Mouse (Mus musculus) ES-Bruce4 (cell line): ENCODE data around the gene Mad1l1. TPM values are rescaled to one million over a fixed set of nuclear protein-coding genes. Genes with fewer than 3 reads are reported as not detected.

ENCODE experiments used
- H3K27ac ChIP-seq: 2 replicates; pipeline ENCODE4 v1.5.1; 2012; ENCODE audit warnings: low read length, inconsistent platforms; ENCODE audit not compliant: insufficient read depth
- H3K27me3 ChIP-seq: 2 replicates; pipeline ENCODE4 v1.6.1; 2012; ENCODE audit warnings: mild to moderate bottlenecking, low read length, inconsistent platforms; ENCODE audit not compliant: control insufficient read depth, poor library complexity, insufficient read depth, severe bottlenecking
- H3K36me3 ChIP-seq: 2 replicates; pipeline ENCODE4 v1.6.1; 2012; ENCODE audit warnings: inconsistent platforms, mild to moderate bottlenecking, low read length, moderate library complexity; ENCODE audit not compliant: control insufficient read depth, poor library complexity, insufficient read depth, severe bottlenecking
- H3K4me1 ChIP-seq: one replicate; pipeline ENCODE4 v1.8.1; 2011; ENCODE audit warnings: low read length; ENCODE audit not compliant: control insufficient read depth, insufficient read depth
- H3K4me3 ChIP-seq: 2 replicates; pipeline ENCODE4 v1.5.1; 2011; ENCODE audit warnings: low read depth, mild to moderate bottlenecking, low read length
- H3K9ac ChIP-seq: 2 replicates; pipeline ENCODE4 v1.6.1; 2012; ENCODE audit warnings: low read depth, mild to moderate bottlenecking, inconsistent platforms; ENCODE audit not compliant: poor library complexity, severe bottlenecking
- H3K9me3 ChIP-seq: replicated peaks from 2 replicates; pipeline ENCODE4 v1.6.1; 2012; ENCODE audit warnings: mild to moderate bottlenecking, low read length, inconsistent platforms; ENCODE audit not compliant: control insufficient read depth, poor library complexity, insufficient read depth, severe bottlenecking
- CTCF ChIP-seq: IDR thresholded peaks from one replicate; pipeline ENCODE4 v1.8.1; 2011; ENCODE audit warnings: low read depth, low read length
- EP300 ChIP-seq: IDR thresholded peaks from 2 replicates; pipeline ENCODE4 v1.6.1; 2011; ENCODE audit warnings: low read depth, low read length; ENCODE audit not compliant: insufficient read depth
- POLR2A ChIP-seq: IDR thresholded peaks from one replicate; pipeline ENCODE4 v1.8.1; 2011; ENCODE audit warnings: low read length; ENCODE audit not compliant: insufficient read depth
- polyA plus RNA-seq: library from polyadenylated mRNA; stranded (reverse); fragments of >200 nt; gene quantifications from 2 replicates; pipeline ENCODE4 v1.2.4, GENCODE M21; 2011; ENCODE audit warnings: low read depth; ENCODE audit not compliant: missing spikeins, insufficient read depth, insufficient read length

Gene Mad1l1
- polyA plus RNA-seq, 1 experiment: 25.4 TPM

DNA sequence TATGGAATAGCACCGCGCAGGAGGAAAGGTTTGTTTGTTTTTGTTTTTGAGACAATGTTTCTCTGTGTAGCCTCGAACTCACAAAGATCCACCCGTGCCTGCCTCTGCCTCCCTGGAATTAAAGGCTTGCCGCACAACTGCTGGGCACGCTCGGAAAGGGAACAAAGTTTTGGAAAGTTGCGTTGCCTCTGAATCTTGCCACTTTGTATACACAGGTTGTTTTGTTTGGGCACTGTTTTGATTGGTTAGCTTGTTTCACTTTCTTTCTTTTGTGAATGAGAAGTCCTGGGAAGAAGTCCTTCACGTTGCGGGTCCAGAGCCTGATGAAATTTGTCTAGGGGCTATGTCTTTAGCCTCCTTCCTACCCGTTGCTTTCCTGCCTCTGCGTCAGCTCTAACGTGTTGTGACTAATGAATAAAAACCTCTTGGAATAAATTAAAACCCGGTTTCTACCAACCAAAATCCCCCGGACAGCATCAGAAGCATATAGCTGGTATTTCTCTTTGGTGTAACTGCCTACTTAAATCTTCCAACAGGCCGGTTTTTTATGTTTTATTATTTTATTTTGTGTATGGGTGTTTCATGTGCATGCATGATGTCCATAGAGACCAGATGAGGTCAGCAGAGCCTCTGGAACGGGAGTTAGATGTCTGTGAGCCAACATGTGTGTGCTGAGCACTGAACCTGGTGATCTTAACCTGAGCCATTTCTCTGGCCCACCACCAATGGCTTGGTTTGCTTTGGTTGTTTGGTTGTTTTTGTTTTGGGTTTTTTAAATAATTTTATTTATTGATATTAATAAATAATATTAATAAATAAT, 614 bp upstream of the Mad1l1 start:
- peak overlapping the region; percentile 88 for H3K4me3 ChIP-seq
- no peaks in the 10 kb centered on the region for H3K9me3 ChIP-seq
- peak overlapping the region; percentile 87 for H3K9ac ChIP-seq
- H3K36me3 ChIP-seq: no peaks in the 10 kb centered on the region
- peak overlapping the region; percentile 27 for H3K27ac ChIP-seq
- no peak for TF ChIP-seq CTCF
- TF ChIP-seq EP300: no peak
- TF ChIP-seq POLR2A: no peak
- H3K4me1 ChIP-seq: no peaks in the 10 kb centered on the region
- H3K27me3 ChIP-seq: no peaks in the 10 kb centered on the region

DNA sequence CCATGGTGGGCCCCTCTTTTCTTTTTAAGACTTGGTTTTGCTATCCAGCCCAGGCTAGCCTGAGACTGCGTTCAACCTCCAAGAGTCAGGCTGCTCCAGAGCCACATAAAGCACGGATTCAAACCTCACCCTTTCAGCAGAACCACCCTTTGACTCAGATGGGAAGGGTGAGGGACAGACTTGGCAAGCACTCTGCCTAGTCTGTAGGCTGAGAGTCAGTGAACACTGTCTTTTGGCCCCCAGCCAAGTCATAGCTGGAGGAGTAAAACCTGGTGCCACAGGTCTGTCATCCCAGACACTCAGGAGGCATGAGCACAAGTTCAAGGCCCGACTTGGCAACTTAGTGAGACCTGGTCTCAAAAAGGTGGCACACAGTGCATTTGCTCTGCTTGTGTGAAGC, 4.6 kb downstream of the Mad1l1 start:
- Histone ChIP-seq H3K27ac (no peak overlapping the region), H3K9ac (no peak overlapping the region), H3K4me1 (no peaks in the 10 kb centered on the region), H3K9me3 (no peaks in the 10 kb centered on the region), H3K4me3 (no peak overlapping the region), H3K27me3 (no peaks in the 10 kb centered on the region), H3K36me3 (no peaks in the 10 kb centered on the region; the same call in 1 of the 2 replicates)
- TF ChIP-seq CTCF: no peak
- no peak for TF ChIP-seq EP300
- TF ChIP-seq POLR2A: no peak

DNA sequence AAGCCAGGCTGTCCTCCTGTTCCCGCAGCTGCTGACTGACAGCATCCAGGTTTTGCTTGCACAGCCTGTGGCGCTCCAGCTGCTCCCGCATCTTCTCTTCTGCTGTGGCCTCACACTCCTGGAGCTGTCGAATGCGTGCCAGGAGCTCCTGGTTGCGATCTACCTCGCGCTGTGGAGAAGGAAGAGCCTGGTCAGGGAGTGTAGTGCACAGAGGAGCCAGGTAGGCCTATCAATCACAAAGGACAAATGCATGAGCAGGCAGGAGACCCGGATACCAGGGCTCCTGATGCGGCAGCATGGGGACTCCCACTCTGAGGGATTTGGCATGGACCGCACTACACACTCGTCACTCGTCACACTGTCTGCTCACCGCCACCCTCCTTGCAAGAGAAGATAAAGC, 13.8 kb downstream of the Mad1l1 start:
- H3K27ac ChIP-seq: no peak overlapping the region
- H3K9me3 ChIP-seq: no peaks in the 10 kb centered on the region
- H3K36me3 ChIP-seq: peaks cover 16% of the 10 kb centered on the region
- H3K4me3 ChIP-seq: no peak overlapping the region
- no peak for TF ChIP-seq POLR2A
- no peaks in the 10 kb centered on the region for H3K27me3 ChIP-seq
- H3K4me1 ChIP-seq: no peaks in the 10 kb centered on the region
- H3K9ac ChIP-seq: no peak overlapping the region

DNA sequence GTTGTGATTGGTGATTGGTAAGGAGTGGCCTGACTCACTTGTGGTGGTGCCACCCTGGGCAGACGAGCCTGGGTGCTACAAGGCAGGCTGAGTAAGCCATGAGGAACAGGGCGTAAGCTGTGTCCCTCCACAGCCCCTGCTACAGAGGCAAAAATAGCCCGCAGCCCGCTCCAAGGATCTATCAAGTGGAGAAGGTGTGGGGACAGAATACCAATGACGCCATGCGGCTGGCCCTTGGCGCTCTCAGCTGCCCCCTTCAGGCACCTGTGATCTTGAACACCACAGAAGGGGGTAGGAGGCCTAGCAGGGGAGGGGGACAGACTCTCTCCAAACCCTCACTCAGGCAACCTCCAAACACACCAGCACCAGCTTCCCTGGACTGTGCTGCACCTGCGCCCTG, 15.3 kb downstream of the Mad1l1 start:
- Histone ChIP-seq H3K27me3 (no peaks in the 10 kb centered on the region), H3K9me3 (no peaks in the 10 kb centered on the region), H3K9ac (no peak overlapping the region), H3K36me3 (peaks cover 21% of the 10 kb centered on the region), H3K27ac (no peak overlapping the region), H3K4me1 (no peaks in the 10 kb centered on the region), H3K4me3 (no peak overlapping the region)
- no peak for TF ChIP-seq EP300
- TF ChIP-seq CTCF: peak; percentile 26

DNA sequence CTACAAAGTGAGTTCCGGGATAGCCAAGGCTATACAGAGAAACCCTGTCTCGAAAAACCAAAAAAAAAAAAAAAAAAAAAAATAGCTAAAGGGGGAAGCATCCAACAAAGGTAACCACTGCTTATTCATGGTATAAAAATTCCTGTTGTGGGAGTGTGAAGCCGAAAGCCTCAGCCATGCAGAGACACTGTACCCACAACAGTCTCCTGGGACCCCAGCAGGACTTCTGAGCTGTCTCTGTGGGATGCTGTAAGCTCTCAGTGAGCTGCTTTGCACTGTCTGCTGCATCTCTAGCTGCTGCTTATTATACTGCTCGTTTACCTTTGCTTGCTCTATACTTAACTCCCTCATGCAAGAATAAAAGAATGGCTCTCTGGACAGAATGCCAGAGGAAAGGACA, 23.1 kb downstream of the Mad1l1 start:
- H3K36me3 ChIP-seq: peaks cover 19% of the 10 kb centered on the region

DNA sequence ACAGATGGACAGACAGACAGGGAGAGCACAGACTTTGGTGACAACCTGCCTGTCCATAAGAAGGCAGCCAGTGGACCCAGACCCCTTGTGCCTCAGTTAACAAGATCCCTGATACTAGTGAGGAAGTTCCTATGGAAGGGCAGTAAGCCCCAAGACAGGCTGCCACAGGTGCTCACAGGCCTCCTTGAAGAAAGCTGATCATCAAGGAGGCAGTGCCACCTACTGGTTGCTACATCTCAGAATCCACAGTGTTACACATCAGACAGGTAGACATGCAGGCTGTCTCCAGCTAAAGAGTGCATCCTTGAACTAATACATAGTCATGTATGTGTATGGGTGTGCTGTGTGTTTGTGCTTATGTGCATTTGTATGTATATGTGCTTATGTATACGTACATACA, 29.2 kb downstream of the Mad1l1 start:
- Histone ChIP-seq H3K4me1 (no peaks in the 10 kb centered on the region), H3K27ac (no peak overlapping the region), H3K36me3 (peaks cover 5% of the 10 kb centered on the region), H3K9me3 (no peaks in the 10 kb centered on the region), H3K4me3 (no peak overlapping the region), H3K9ac (no peak overlapping the region), H3K27me3 (no peaks in the 10 kb centered on the region)
- TF ChIP-seq POLR2A: no peak
- no peak for TF ChIP-seq EP300
- peak; percentile 71 for TF ChIP-seq CTCF

More for the DNA sequence above, 23.1 kb downstream of the Mad1l1 start:
- H3K27ac ChIP-seq: no peak overlapping the region
- no peaks in the 10 kb centered on the region for H3K27me3 ChIP-seq
- no peak overlapping the region for H3K4me3 ChIP-seq
- H3K9me3 ChIP-seq: no peaks in the 10 kb centered on the region
- no peaks in the 10 kb centered on the region for H3K4me1 ChIP-seq
- TF ChIP-seq CTCF: no peak
- TF ChIP-seq POLR2A: no peak
- no peak for TF ChIP-seq EP300
- H3K9ac ChIP-seq: no peak overlapping the region
